Mouse (Mus musculus) liver, embryonic 12.5 days (tissue): ENCODE results near the gene Ascl1. TPM values are rescaled to one million over a fixed set of nuclear protein-coding genes. Genes with fewer than 3 reads are reported as not detected.

Experiments used
- ATAC-seq: fragments of 200-750 bp; cut with Nextera tagmentation; 2 replicates; pipeline ENCODE4 v1.8.0; 2017; ENCODE audit warnings: moderate number of reproducible peaks, mild to moderate bottlenecking, moderate library complexity
- H3K27ac ChIP-seq: fragments of 300-500 bp; sonication (generic); 2 replicates; pipeline ENCODE4 v1.5.1; 2016; ENCODE audit warnings: mild to moderate bottlenecking
- H3K27me3 ChIP-seq: fragments of 300-500 bp; sonication (generic); replicated peaks from 2 replicates; pipeline ENCODE4 v1.6.1; 2016; ENCODE audit warnings: mild to moderate bottlenecking, moderate library complexity
- H3K36me3 ChIP-seq: fragments of 300-500 bp; sonication (generic); 2 replicates; pipeline ENCODE4 v1.6.1; 2016; ENCODE audit warnings: mild to moderate bottlenecking, moderate library complexity
- H3K4me1 ChIP-seq: fragments of 300-500 bp; sonication (generic); 2 replicates; pipeline ENCODE4 v1.6.1; 2016
- H3K4me2 ChIP-seq: fragments of 300-500 bp; sonication (generic); 2 replicates; pipeline ENCODE4 v1.6.1; 2016; ENCODE audit warnings: mild to moderate bottlenecking, moderate library complexity
- H3K4me3 ChIP-seq: fragments of 300-500 bp; sonication (generic); 2 replicates; pipeline ENCODE4 v1.5.1; 2016; ENCODE audit warnings: mild to moderate bottlenecking, moderate library complexity
- H3K9ac ChIP-seq: fragments of 300-500 bp; sonication (generic); 2 replicates; pipeline ENCODE4 v1.6.1; 2016; ENCODE audit warnings: mild to moderate bottlenecking, moderate library complexity
- H3K9me3 ChIP-seq: fragments of 300-500 bp; sonication (generic); replicated peaks from 2 replicates; pipeline ENCODE4 v1.6.1; 2016; ENCODE audit warnings: mild to moderate bottlenecking, moderate library complexity
- WGBS: fragments of 180-500 bp; shearing (Covaris S2); methylation state at CpG from one replicate; pipeline ENCODE4 v1.1.7; 2016; ENCODE audit not compliant: insufficient replicate concordance; 5-methylcytosine and 5-hydroxymethylcytosine counted together
- polyA plus RNA-seq: library from polyadenylated mRNA; unstranded; fragments of >200 nt; fragmentation: Nextera tagmentation; extraction: Ambion mirVana; gene quantifications from 2 replicates; pipeline ENCODE4 v1.2.1, GENCODE M21; 2016

Ascl1 gene
- 0.29 and 0.33 TPM in 2 replicates for polyA plus RNA-seq

GRCm38 (mm10) chr10:87493576-87493975 is at the start of gene Ascl1:
Gene Ascl1, minus strand, starts transcription at chr10:87493660.
- Histone ChIP-seq H3K4me1 (no peaks in the 10 kb centered on the region), H3K9ac (no peak within 1 kb of the TSS), H3K27ac (no peak within 1 kb of the TSS), H3K4me3 (peak within 1 kb of the TSS; percentile 50), H3K36me3 (no peaks in the 10 kb centered on the region), H3K9me3 (no peaks in the 10 kb centered on the region), H3K4me2 (peak within 1 kb of the TSS; percentile 70), H3K27me3 (peaks cover 88% of the 10 kb centered on the region)
- ATAC-seq: no peak
- WGBS: under 1% methylated on average over 29 of the region's 34 CpGs

GRCm38 (mm10) chr10:87534172-87534571 is 40.7 kb upstream of the Ascl1 start:
- Histone ChIP-seq H3K27ac (no peak overlapping the region), H3K9me3 (no peaks in the 10 kb centered on the region)
- ATAC-seq: 0 out of 2 replicates have a peak, but pooled peaks have one; percentile 27

GRCm38 (mm10) chr10:87521646-87522045 is 28.2 kb upstream of the Ascl1 start, which contains the start of gene Pah:
Gene Pah, plus strand, starts transcription at chr10:87521795.
- Histone ChIP-seq H3K27me3 (no peaks in the 10 kb centered on the region), H3K36me3 (no peaks in the 10 kb centered on the region), H3K4me2 (peak within 1 kb of the TSS; percentile 18; the same call in 1 of the 2 replicates), H3K27ac (0 out of 2 replicates have a peak within 1 kb of the TSS, but pooled peaks have one; percentile 48), H3K9ac (no peak within 1 kb of the TSS), H3K4me1 (no peaks in the 10 kb centered on the region), H3K9me3 (no peaks in the 10 kb centered on the region), H3K4me3 (no peak within 1 kb of the TSS)
- no peak for ATAC-seq
- WGBS: 58% methylated on average over 5 of the region's 5 CpGs

More at GRCm38 (mm10) chr10:87534172-87534571, 40.7 kb upstream of the Ascl1 start:
- 43% methylated on average over 1 of the region's 1 CpGs for WGBS
- H3K4me3 ChIP-seq: no peak overlapping the region
- no peak overlapping the region for H3K9ac ChIP-seq
- H3K4me1 ChIP-seq: no peaks in the 10 kb centered on the region
- H3K36me3 ChIP-seq: no peaks in the 10 kb centered on the region
- H3K27me3 ChIP-seq: no peaks in the 10 kb centered on the region
- H3K4me2 ChIP-seq: no peak overlapping the region

DNA sequence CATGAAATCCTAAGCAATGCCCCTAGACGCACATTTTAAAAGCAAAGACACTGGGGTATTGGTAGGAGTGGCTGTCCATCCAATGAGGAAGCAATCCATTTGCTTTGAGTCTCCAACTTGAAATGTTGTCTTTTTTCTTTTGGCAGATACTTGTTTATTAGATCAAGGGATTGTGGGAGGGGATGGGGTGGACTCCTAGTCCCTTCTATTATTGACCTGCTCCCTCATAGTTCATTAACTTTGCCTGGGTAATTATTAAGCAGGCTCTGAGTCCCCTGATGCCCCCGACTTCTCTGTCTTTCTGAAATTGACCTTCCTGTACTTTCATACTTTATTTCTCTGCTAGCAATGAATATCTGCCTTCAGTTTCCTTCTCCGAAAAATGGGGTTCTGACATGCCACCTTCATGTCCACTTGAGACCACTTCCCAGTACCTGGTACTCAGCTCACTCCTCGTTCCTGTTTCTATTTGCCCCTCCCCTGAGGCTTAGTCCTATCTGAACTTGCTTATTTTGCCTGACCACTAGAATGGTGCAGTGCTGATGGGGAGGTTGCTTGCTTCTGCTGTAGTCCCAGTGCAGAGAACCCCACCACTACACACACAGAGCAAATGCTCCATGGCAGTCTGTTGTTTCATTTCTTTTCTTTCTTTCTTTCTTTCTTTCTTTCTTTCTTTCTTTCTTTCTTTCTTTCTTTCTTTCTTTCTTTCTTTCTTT is 27.1 kb upstream of the Ascl1 start:
- no peak overlapping the region for H3K4me2 ChIP-seq
- no peak overlapping the region for H3K9ac ChIP-seq
- H3K36me3 ChIP-seq: no peaks in the 10 kb centered on the region
- ATAC-seq: peak; percentile 60
- 50% methylated on average over 4 of the region's 4 CpGs for WGBS
- no peak overlapping the region for H3K27ac ChIP-seq
- no peaks in the 10 kb centered on the region for H3K9me3 ChIP-seq
- no peaks in the 10 kb centered on the region for H3K27me3 ChIP-seq
- H3K4me1 ChIP-seq: no peaks in the 10 kb centered on the region
- no peak overlapping the region for H3K4me3 ChIP-seq

DNA sequence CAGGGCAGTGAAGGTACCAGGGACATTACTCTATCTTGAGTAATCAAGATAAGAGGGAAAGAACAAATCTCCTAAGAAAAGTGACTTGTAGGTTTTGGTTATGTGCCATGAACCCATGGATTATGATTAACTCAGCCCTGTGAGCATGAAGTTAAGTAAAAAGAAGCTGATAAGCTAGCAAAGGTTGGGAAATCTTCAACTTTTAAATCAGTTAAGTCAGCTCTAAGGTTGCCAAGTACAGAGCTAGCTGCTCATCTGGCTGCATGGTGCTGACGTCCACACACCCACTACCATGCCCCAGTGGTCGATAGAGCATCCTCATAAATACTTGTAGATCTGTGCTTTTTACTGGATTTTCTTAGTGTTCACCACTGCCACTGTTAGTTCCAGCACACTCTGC is 25.1 kb upstream of the Ascl1 start:
- Histone ChIP-seq H3K9ac (no peak overlapping the region), H3K4me2 (no peak overlapping the region), H3K4me3 (no peak overlapping the region), H3K27me3 (no peaks in the 10 kb centered on the region), H3K27ac (no peak overlapping the region), H3K4me1 (no peaks in the 10 kb centered on the region), H3K9me3 (no peaks in the 10 kb centered on the region), H3K36me3 (no peaks in the 10 kb centered on the region)
- 47% methylated on average over 2 of the region's 2 CpGs for WGBS
- ATAC-seq: no peak

GRCm38 (mm10) chr10:87513052-87513451 is 19.6 kb upstream of the Ascl1 start:
- Histone ChIP-seq H3K36me3 (no peaks in the 10 kb centered on the region), H3K27ac (no peak overlapping the region), H3K4me2 (no peak overlapping the region), H3K9me3 (no peaks in the 10 kb centered on the region), H3K4me3 (no peak overlapping the region), H3K27me3 (no peaks in the 10 kb centered on the region), H3K9ac (no peak overlapping the region), H3K4me1 (no peaks in the 10 kb centered on the region)
- ATAC-seq: peak; percentile 27; the same call in 1 of the 2 replicates

DNA sequence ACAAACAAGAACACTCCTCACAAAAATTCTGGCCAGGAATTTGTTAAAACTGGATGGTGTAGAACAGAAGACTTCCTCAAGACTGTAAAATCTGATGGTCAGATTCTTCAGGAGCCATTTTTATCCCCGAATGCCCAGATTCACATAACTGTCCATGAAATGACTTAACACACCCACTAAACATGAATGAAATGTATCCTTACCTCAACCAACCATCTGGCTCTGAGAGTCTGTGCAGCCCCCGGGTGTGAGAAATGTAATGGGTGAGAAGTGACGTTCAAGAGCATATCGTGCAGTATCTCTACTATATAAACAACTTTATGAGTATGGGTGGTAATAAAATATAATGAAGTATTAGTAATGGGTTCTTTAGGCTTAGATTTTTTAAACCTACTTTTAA is 15.1 kb upstream of the Ascl1 start:
- no peak overlapping the region for H3K4me3 ChIP-seq
- H3K36me3 ChIP-seq: no peaks in the 10 kb centered on the region
- H3K4me1 ChIP-seq: no peaks in the 10 kb centered on the region
- no peak overlapping the region for H3K4me2 ChIP-seq
- no peak overlapping the region for H3K9ac ChIP-seq
- no peaks in the 10 kb centered on the region for H3K9me3 ChIP-seq
- H3K27ac ChIP-seq: no peak overlapping the region
- WGBS: 72% methylated on average over 4 of the region's 4 CpGs
- ATAC-seq: no peak
- peaks cover under 1% of the 10 kb centered on the region; the same call in 1 of the 2 replicates for H3K27me3 ChIP-seq

- peaks cover 44% of the 10 kb centered on the region for H3K27me3 ChIP-seq
- H3K4me2 ChIP-seq: no peak overlapping the region
- no peak overlapping the region for H3K27ac ChIP-seq
- H3K4me3 ChIP-seq: no peak overlapping the region
- no peaks in the 10 kb centered on the region for H3K9me3 ChIP-seq
- 3% methylated on average over 10 of the region's 10 CpGs for WGBS
- no peak for ATAC-seq
- H3K36me3 ChIP-seq: no peaks in the 10 kb centered on the region
- H3K4me1 ChIP-seq: no peaks in the 10 kb centered on the region
- no peak overlapping the region for H3K9ac ChIP-seq
Observed at GRCm38 (mm10) chr10:87503946-87504345, 10.5 kb upstream of the Ascl1 start.

- no peaks in the 10 kb centered on the region for H3K4me1 ChIP-seq
- 24% methylated on average over 5 of the region's 5 CpGs for WGBS
- H3K27me3 ChIP-seq: peaks cover 51% of the 10 kb centered on the region
- H3K4me2 ChIP-seq: no peak overlapping the region
- ATAC-seq: no peak
- no peaks in the 10 kb centered on the region for H3K9me3 ChIP-seq
- H3K4me3 ChIP-seq: no peak overlapping the region
- no peaks in the 10 kb centered on the region for H3K36me3 ChIP-seq
- no peak overlapping the region for H3K9ac ChIP-seq
- no peak overlapping the region for H3K27ac ChIP-seq
Observed at GRCm38 (mm10) chr10:87502283-87502682, 8.8 kb upstream of the Ascl1 start.

GRCm38 (mm10) chr10:87501659-87502042 is 8.2 kb upstream of the Ascl1 start:
- WGBS: 16% methylated on average over 7 of the region's 7 CpGs
- Histone ChIP-seq H3K27ac (no peak overlapping the region), H3K9ac (no peak overlapping the region), H3K9me3 (no peaks in the 10 kb centered on the region), H3K4me3 (no peak overlapping the region), H3K4me1 (no peaks in the 10 kb centered on the region), H3K27me3 (peaks cover 57% of the 10 kb centered on the region), H3K36me3 (no peaks in the 10 kb centered on the region), H3K4me2 (no peak overlapping the region)
- ATAC-seq: no peak

DNA sequence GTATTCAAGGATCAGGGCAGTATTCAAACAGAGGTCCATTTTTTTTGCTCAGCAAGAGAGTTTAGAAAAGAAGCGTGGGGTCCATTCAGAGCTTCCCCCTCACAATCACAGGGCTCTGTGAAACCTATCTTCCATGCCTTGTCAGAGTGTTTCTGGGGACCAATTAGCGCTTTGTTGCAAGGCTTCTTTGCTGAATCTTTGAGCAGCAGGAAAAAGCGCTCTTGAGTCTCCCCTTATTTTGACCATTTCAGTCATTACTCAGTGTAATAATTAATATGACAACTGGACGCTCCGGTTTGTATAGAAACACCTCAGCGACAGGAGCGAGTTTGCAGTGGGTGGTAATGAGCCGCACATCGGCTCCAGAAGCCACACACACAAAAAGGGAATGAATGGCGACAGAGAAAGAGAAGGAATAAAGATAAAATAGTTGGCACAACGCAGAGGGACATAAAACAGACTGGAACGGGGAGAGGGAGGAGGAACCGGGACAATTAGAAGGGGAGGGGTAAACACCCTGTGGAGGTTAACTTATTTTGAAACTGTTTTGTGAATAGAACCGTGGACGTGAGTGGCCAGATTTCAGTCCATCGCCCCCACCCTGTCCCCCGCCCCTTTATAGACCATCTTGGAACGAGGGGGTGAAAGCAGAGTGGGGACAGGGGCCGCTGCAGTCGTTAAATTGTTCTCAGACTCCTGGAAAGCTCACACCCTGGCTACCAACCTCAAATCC is 7.6 kb upstream of the Ascl1 start:
- Histone ChIP-seq H3K4me3 (no peak overlapping the region), H3K9me3 (no peaks in the 10 kb centered on the region), H3K36me3 (no peaks in the 10 kb centered on the region), H3K4me1 (no peaks in the 10 kb centered on the region), H3K9ac (no peak overlapping the region), H3K4me2 (no peak overlapping the region), H3K27me3 (peaks cover 60% of the 10 kb centered on the region), H3K27ac (no peak overlapping the region)
- no peak for ATAC-seq
- WGBS: 30% methylated on average over 20 of the region's 20 CpGs

GRCm38 (mm10) chr10:87497056-87497455 is 3.6 kb upstream of the Ascl1 start:
- no peak overlapping the region for H3K9ac ChIP-seq
- no peak overlapping the region for H3K4me2 ChIP-seq
- 65% methylated on average over 2 of the region's 2 CpGs for WGBS
- H3K27me3 ChIP-seq: peaks cover 85% of the 10 kb centered on the region
- no peak overlapping the region for H3K4me3 ChIP-seq
- H3K27ac ChIP-seq: no peak overlapping the region
- no peaks in the 10 kb centered on the region for H3K9me3 ChIP-seq
- H3K36me3 ChIP-seq: no peaks in the 10 kb centered on the region
- no peak for ATAC-seq
- no peaks in the 10 kb centered on the region for H3K4me1 ChIP-seq
